Mouse (Mus musculus): ENCODE measurements around the gene Tcp11. TPM values are rescaled to one million over a fixed set of nuclear protein-coding genes. Genes with fewer than 3 reads are reported as not detected.

Tcp11 gene
- polyA plus RNA-seq, 1 experiment from 2014 or later, result 1.1 TPM

- Histone ChIP-seq H3K4me3 (ENCODE audit: low read depth, low read length) (no peak overlapping the region), H3K9me3 (ENCODE audit: control insufficient read depth, low read length) (no peaks in the 10 kb centered on the region), H3K27me3 (ENCODE audit: control insufficient read depth, insufficient read depth, low read length) (no peaks in the 10 kb centered on the region), H3K4me2 (replicated peaks; ENCODE audit: low read depth) (no peak overlapping the region), H3K36me3 (ENCODE audit: control insufficient read depth, insufficient read depth, low read length) (no peaks in the 10 kb centered on the region), H3K4me1 (replicated peaks; ENCODE audit: control insufficient read depth, insufficient read depth) (no peaks in the 10 kb centered on the region), H3K9ac (ENCODE audit: low read length) (no peak overlapping the region), H3K27ac (replicated peaks) (no peak overlapping the region)
- TF ChIP-seq CTCF (IDR thresholded peaks at IDR 0.05; ENCODE audit: low read depth), result peak; percentile 45
- no peak for TF ChIP-seq EP300 (optimal IDR thresholded peaks at IDR 0.05)
- 77% methylated on average over 3 of the region's 3 CpGs for WGBS
- DNase-seq (ENCODE audit: low spot score) (no peak), ATAC-seq (ENCODE audit: low FRiP score, low TSS enrichment) (no peak)
Observed at GRCm38 (mm10) chr17:28093837-28094236, 13.4 kb upstream of the Tcp11 start.

- Histone ChIP-seq H3K4me2 (replicated peaks; ENCODE audit: low read depth) (no peak overlapping the region), H3K4me3 (ENCODE audit: low read depth, low read length) (no peak overlapping the region), H3K9me3 (ENCODE audit: control insufficient read depth, low read length) (no peaks in the 10 kb centered on the region), H3K4me1 (replicated peaks; ENCODE audit: control insufficient read depth, insufficient read depth) (no peaks in the 10 kb centered on the region), H3K9ac (ENCODE audit: low read length) (no peak overlapping the region), H3K36me3 (ENCODE audit: control insufficient read depth, insufficient read depth, low read length) (no peaks in the 10 kb centered on the region), H3K27ac (replicated peaks) (no peak overlapping the region), H3K27me3 (ENCODE audit: control insufficient read depth, insufficient read depth, low read length) (no peaks in the 10 kb centered on the region)
- WGBS, result 90% methylated on average over 2 of the region's 2 CpGs
- no peak for ATAC-seq (ENCODE audit: low FRiP score, low TSS enrichment)
- TF ChIP-seq CTCF (IDR thresholded peaks at IDR 0.05; ENCODE audit: low read depth) (peak; percentile 55), EP300 (optimal IDR thresholded peaks at IDR 0.05) (no peak)
- DNase-seq (ENCODE audit: low spot score), result no peak
Observed at GRCm38 (mm10) chr17:28092297-28092696, 11.9 kb upstream of the Tcp11 start.

- TF ChIP-seq CTCF (IDR thresholded peaks at IDR 0.05; ENCODE audit: low read depth) (no peak), EP300 (optimal IDR thresholded peaks at IDR 0.05) (no peak)
- no peaks in the 10 kb centered on the region for H3K27me3 ChIP-seq (ENCODE audit: control insufficient read depth, insufficient read depth, low read length)
- no peak overlapping the region for H3K4me2 ChIP-seq (replicated peaks; ENCODE audit: low read depth)
- H3K9me3 ChIP-seq (ENCODE audit: control insufficient read depth, low read length), result no peaks in the 10 kb centered on the region
- H3K27ac ChIP-seq (replicated peaks), result no peak overlapping the region
- no peaks in the 10 kb centered on the region for H3K4me1 ChIP-seq (replicated peaks; ENCODE audit: control insufficient read depth, insufficient read depth)
- no peak overlapping the region for H3K4me3 ChIP-seq (ENCODE audit: low read depth, low read length)
- H3K9ac ChIP-seq (ENCODE audit: low read length), result no peak overlapping the region
- no peaks in the 10 kb centered on the region for H3K36me3 ChIP-seq (ENCODE audit: control insufficient read depth, insufficient read depth, low read length)
- WGBS, result 84% methylated on average over 5 of the region's 6 CpGs
- ATAC-seq (ENCODE audit: low FRiP score, low TSS enrichment), result no peak
- DNase-seq (ENCODE audit: low spot score), result no peak
Observed at GRCm38 (mm10) chr17:28088718-28089117, 8.3 kb upstream of the Tcp11 start.

- WGBS, result 41% methylated on average over 5 of the region's 5 CpGs
- no peak overlapping the region for H3K4me3 ChIP-seq (ENCODE audit: low read depth, low read length)
- no peak overlapping the region for H3K27ac ChIP-seq (replicated peaks)
- no peak overlapping the region for H3K9ac ChIP-seq (ENCODE audit: low read length)
- no peak for DNase-seq (ENCODE audit: low spot score)
- H3K4me2 ChIP-seq (replicated peaks; ENCODE audit: low read depth), result no peak overlapping the region
- no peaks in the 10 kb centered on the region for H3K27me3 ChIP-seq (ENCODE audit: control insufficient read depth, insufficient read depth, low read length)
- no peaks in the 10 kb centered on the region for H3K9me3 ChIP-seq (ENCODE audit: control insufficient read depth, low read length)
- ATAC-seq (ENCODE audit: low FRiP score, low TSS enrichment), result no peak
- H3K4me1 ChIP-seq (replicated peaks; ENCODE audit: control insufficient read depth, insufficient read depth), result no peaks in the 10 kb centered on the region
- TF ChIP-seq CTCF (IDR thresholded peaks at IDR 0.05; ENCODE audit: low read depth) (no peak), EP300 (optimal IDR thresholded peaks at IDR 0.05) (no peak)
- H3K36me3 ChIP-seq (ENCODE audit: control insufficient read depth, insufficient read depth, low read length), result no peaks in the 10 kb centered on the region
Observed at GRCm38 (mm10) chr17:28087430-28087829, 7.0 kb upstream of the Tcp11 start.

- no peaks in the 10 kb centered on the region for H3K36me3 ChIP-seq (ENCODE audit: control insufficient read depth, insufficient read depth, low read length)
- no peak overlapping the region for H3K4me3 ChIP-seq (ENCODE audit: low read depth, low read length)
- TF ChIP-seq EP300 (optimal IDR thresholded peaks at IDR 0.05) (no peak), CTCF (IDR thresholded peaks at IDR 0.05; ENCODE audit: low read depth) (peak; percentile 99)
- no peaks in the 10 kb centered on the region for H3K27me3 ChIP-seq (ENCODE audit: control insufficient read depth, insufficient read depth, low read length)
- under 1% methylated on average over 16 of the region's 16 CpGs for WGBS
- H3K9me3 ChIP-seq (ENCODE audit: control insufficient read depth, low read length), result no peaks in the 10 kb centered on the region
- DNase-seq (ENCODE audit: low spot score) (peak; percentile 93), ATAC-seq (ENCODE audit: low FRiP score, low TSS enrichment) (peak; percentile 79)
- no peak overlapping the region for H3K9ac ChIP-seq (ENCODE audit: low read length)
- H3K4me1 ChIP-seq (replicated peaks; ENCODE audit: control insufficient read depth, insufficient read depth), result no peaks in the 10 kb centered on the region
- H3K4me2 ChIP-seq (replicated peaks; ENCODE audit: low read depth), result peak overlapping the region; percentile 31; the same call in 1 of the 2 replicates
- no peak overlapping the region for H3K27ac ChIP-seq (replicated peaks)
Observed at GRCm38 (mm10) chr17:28084964-28085363, 4.5 kb upstream of the Tcp11 start.

GRCm38 (mm10) chr17:28084395-28084905 is 4.0 kb upstream of the Tcp11 start:
- no peaks in the 10 kb centered on the region for H3K9me3 ChIP-seq (ENCODE audit: control insufficient read depth, low read length)
- no peak for TF ChIP-seq EP300 (optimal IDR thresholded peaks at IDR 0.05)
- TF ChIP-seq CTCF (IDR thresholded peaks at IDR 0.05; ENCODE audit: low read depth), result no peak
- no peaks in the 10 kb centered on the region for H3K36me3 ChIP-seq (ENCODE audit: control insufficient read depth, insufficient read depth, low read length)
- no peak overlapping the region for H3K4me3 ChIP-seq (ENCODE audit: low read depth, low read length)
- WGBS, result 15% methylated on average over 22 of the region's 22 CpGs
- DNase-seq (ENCODE audit: low spot score) (no peak), ATAC-seq (ENCODE audit: low FRiP score, low TSS enrichment) (no peak)
- 0 out of 2 replicates have a peak overlapping the region, but pooled peaks have one; percentile 18 for H3K9ac ChIP-seq (ENCODE audit: low read length)
- H3K27me3 ChIP-seq (ENCODE audit: control insufficient read depth, insufficient read depth, low read length), result no peaks in the 10 kb centered on the region
- no peak overlapping the region for H3K27ac ChIP-seq (replicated peaks)
- H3K4me2 ChIP-seq (replicated peaks; ENCODE audit: low read depth), result 0 out of 2 replicates have a peak overlapping the region, but pooled peaks have one; percentile 5
- H3K4me1 ChIP-seq (replicated peaks; ENCODE audit: control insufficient read depth, insufficient read depth), result no peaks in the 10 kb centered on the region
